ENCODE assay signal across 8 mouse cellular contexts in genomic region chr5:21736956-21737585, GRCm38 (mm10). TPM values are rescaled to one million over a fixed set of nuclear protein-coding genes. Genes with fewer than 3 reads are reported as not detected.
DNase-seq lines count a peak whose midpoint lies in the region; ATAC-seq and TF ChIP-seq lines count a peak whose summit lies in the region.

Gene Pmpcb (plus strand): TSS chr5:21737141.

- ATAC-seq in activated CD4-positive, CD25-positive, alpha-beta regulatory T cell, adult 4 months: peak; percentile 88
- peak; percentile 92 for ATAC-seq in megakaryocyte progenitor cell, adult 5-6 weeks (replicated peaks; ENCODE audit: poor library complexity)

- peaks cover 5% of the 10 kb centered on the region for H3K4me1 ChIP-seq in cortical plate, adult 2 months (ENCODE audit: control insufficient read depth, insufficient read depth, low read length)

- H3K4me3 ChIP-seq in cortical plate, adult 2 months (ENCODE audit: insufficient read depth, low read length): peak within 1 kb of the TSS; percentile 72

- peak; percentile 85 for DNase-seq in gastrocnemius, postnatal 10 days
- DNase-seq in induced T-regulatory cell, adult 2 months (ENCODE audit: low read depth): peak; percentile 95
- peak; percentile 76 to 94 for DNase-seq in left cerebral cortex, adult 9 months (ENCODE audit: low spot score in 2 of 2)
- peak; percentile 88 for DNase-seq in right cerebral cortex, postnatal 14 days
- DNase-seq in urinary bladder, postnatal 36 days (ENCODE audit: low spot score in 2 of 2): peak; percentile 78 to 83

- peak; percentile 82 for TF ChIP-seq CTCF in cortical plate, adult 2 months (IDR thresholded peaks at IDR 0.05; ENCODE audit: extremely low read depth, insufficient read depth, low read length)

- TF ChIP-seq POLR2A in cortical plate, adult 2 months (IDR thresholded peaks at IDR 0.05; ENCODE audit: extremely low read depth, insufficient read depth, low read length): peak; percentile 56; the same call in 1 of the 2 replicates

- H3K27ac ChIP-seq in cortical plate, adult 2 months (ENCODE audit: insufficient read depth, low read length): no peak within 1 kb of the TSS

RNA-seq across cellular contexts. Expression of gene Pmpcb, which starts in this region (rescaled TPM):
- polyA plus RNA-seq in activated CD4-positive, CD25-positive, alpha-beta regulatory T cell, adult 4 months (2017; shearing (Covaris generic)): 10 to 100 TPM; 69.6 to 84.4 TPM
- 54.9 and 59.1 TPM in 2 replicates for polyA plus RNA-seq in cortical plate, adult 2 months (2012; rRNA removed)
- total RNA-seq in gastrocnemius, postnatal 10 days (2021): 100 to 1,000 TPM; 131 to 143 TPM
- total RNA-seq in megakaryocyte progenitor cell, adult 5-6 weeks (2015): 92.4 and 109 TPM in 2 replicates
- 96.1 and 115 TPM in 2 replicates for total RNA-seq in megakaryocyte progenitor cell, adult 5-6 weeks (2017)
